Mouse (Mus musculus) T-helper 17 cell (primary cell): ENCODE results near the gene Dcpp1.

Experiments
- in situ Hi-C, 2 experiments: fragments of 300-600 bp; cut with MboI, MseI; formaldehyde crosslinking; loops; 1 replicate in 1 of 2; 2 replicates in 1 of 2; pipeline ENCODE4 v1.15.1; 2025; ENCODE audit warnings: high pct_unique_total_duplicates in 2 of 2

Gene Dcpp1

GRCm38 (mm10) chr17:23880576-23880975 is at the start of gene Dcpp1, which contains the start of gene Dcpp2:
TSS of gene Dcpp1 (plus strand) at chr17:23880876.
TSS of gene Dcpp2 (plus strand) at chr17:23880880.
- in situ Hi-C loops = loop anchor here in 1 of 2 experiments (5.0 kb wide), 1 partner anchor 42 kb away; no protein-coding TSS in a partner anchor

GRCm38 (mm10) chr17:23831201-23831600 is 49.5 kb upstream of the Dcpp1 start:
- in situ Hi-C loops = no loop called here

- in situ Hi-C loops = no loop called here
Measured at GRCm38 (mm10) chr17:23836006-23836575, 44.6 kb upstream of the Dcpp1 start, which contains the start of gene Prss33. TSS of gene Prss33 (minus strand) at chr17:23836056.

GRCm38 (mm10) chr17:23841145-23841544 is 39.5 kb upstream of the Dcpp1 start:
- in situ Hi-C loops = loop anchor here in 1 of 2 experiments (5.0 kb wide), 1 partner anchor 64 kb away; no protein-coding TSS in a partner anchor

GRCm38 (mm10) chr17:23843141-23843811 is 37.4 kb upstream of the Dcpp1 start:
- in situ Hi-C loops = loop anchor here in 1 of 2 experiments (5.0 kb wide), 1 partner anchor 66 kb away; no protein-coding TSS in a partner anchor

- in situ Hi-C loops = loop anchor here in 1 of 2 experiments (5.0 kb wide), 1 partner anchor 67 kb away; no protein-coding TSS in a partner anchor
Measured at GRCm38 (mm10) chr17:23843812-23844273, 36.8 kb upstream of the Dcpp1 start, which contains the start of the genes Prss32 and Prss41. TSS of gene Prss32 (plus strand) at chr17:23843855. TSS of gene Prss41 (minus strand) at chr17:23844172.

GRCm38 (mm10) chr17:23850028-23850427 is 30.6 kb upstream of the Dcpp1 start:
- in situ Hi-C loops = loop anchor here (5.0 kb wide), 2 partner anchors 98 to 107 kb away; partner anchors contain the start of gene Sbpl (in 1 of the 2)

- in situ Hi-C loops = loop anchor here (5.0 kb wide), 2 partner anchors 99 to 106 kb away; partner anchors contain the start of gene Sbpl (in 1 of the 2)
Measured at GRCm38 (mm10) chr17:23850853-23851749, 29.6 kb upstream of the Dcpp1 start.

- in situ Hi-C loops = loop anchor here (5.0 kb wide), 2 partner anchors 101 to 104 kb away; partner anchors contain the start of gene Sbpl (in 1 of the 2)
Measured at GRCm38 (mm10) chr17:23853292-23853691, 27.4 kb upstream of the Dcpp1 start.

GRCm38 (mm10) chr17:23854229-23854765 is 26.4 kb upstream of the Dcpp1 start:
- in situ Hi-C loops = loop anchor here (5.0 kb wide), 2 partner anchors 102 to 103 kb away; partner anchors contain the start of gene Sbpl (in 1 of the 2)

- in situ Hi-C loops = no loop called here
Measured at GRCm38 (mm10) chr17:23857193-23857592, 23.5 kb upstream of the Dcpp1 start.

- in situ Hi-C loops = no loop called here
Measured at GRCm38 (mm10) chr17:23857913-23858312, 22.8 kb upstream of the Dcpp1 start.

GRCm38 (mm10) chr17:23862926-23863325 is 17.8 kb upstream of the Dcpp1 start:
- in situ Hi-C loops = no loop called here

- in situ Hi-C loops = no loop called here
Measured at GRCm38 (mm10) chr17:23867756-23868155, 12.9 kb upstream of the Dcpp1 start, which contains the start of gene Prss21. TSS of gene Prss21 (plus strand) at chr17:23868056.

- in situ Hi-C loops = no loop called here
Measured at GRCm38 (mm10) chr17:23868513-23868912, 12.2 kb upstream of the Dcpp1 start.

GRCm38 (mm10) chr17:23873884-23874856 is 6.5 kb upstream of the Dcpp1 start:
- in situ Hi-C loops = no loop called here

- in situ Hi-C loops = no loop called here
Measured at GRCm38 (mm10) chr17:23876741-23877140, 3.9 kb upstream of the Dcpp1 start.

GRCm38 (mm10) chr17:23877166-23877565 is 3.5 kb upstream of the Dcpp1 start:
- in situ Hi-C loops = no loop called here

- in situ Hi-C loops = loop anchor here in 1 of 2 experiments (5.0 kb wide), 1 partner anchor 35 kb away; no protein-coding TSS in a partner anchor
Measured at GRCm38 (mm10) chr17:23917158-23917557, 36.5 kb downstream of the Dcpp1 start, which contains the start of gene Dcpp3. TSS of gene Dcpp3 (plus strand) at chr17:23917458.
